Mouse (Mus musculus) C2C12 (cell line): ENCODE measurements around the gene Sept3.

Source experiments
- CEBPB ChIP-seq: IDR thresholded peaks from one replicate; pipeline ENCODE4 v1.6.1; 2011; ENCODE audit warnings: low read depth, mild to moderate bottlenecking, control low read depth, moderate library complexity
- CTCF ChIP-seq: IDR thresholded peaks from one replicate; pipeline ENCODE4 v1.5.1; 2011; ENCODE audit not compliant: control insufficient read depth, insufficient read depth, insufficient read length
- MYOD1 ChIP-seq: IDR thresholded peaks from one replicate; pipeline ENCODE4 v1.6.1; 2011; ENCODE audit warnings: low read depth; ENCODE audit not compliant: control insufficient read depth, insufficient read length
- MYOG ChIP-seq: IDR thresholded peaks from one replicate; pipeline ENCODE4 v1.6.1; 2011; ENCODE audit not compliant: control insufficient read depth, insufficient read length; ENCODE audit errors: extremely low read depth
- USF1 ChIP-seq: IDR thresholded peaks from one replicate; pipeline ENCODE4 v1.6.1; 2011; ENCODE audit warnings: low read depth, mild to moderate bottlenecking, control low read depth, moderate library complexity

- TF ChIP-seq CEBPB (no peak), CTCF (no peak), MYOD1 (no peak), USF1 (no peak), MYOG (no peak)
These were observed 31.0 kb upstream of the Sept3 start for GRCm38 (mm10) chr15:82243742-82244114.
